Mouse (Mus musculus) heart, embryonic 14.5 days (tissue): ENCODE data around the gene Cep57. TPM values are rescaled to one million over a fixed set of nuclear protein-coding genes. Genes with fewer than 3 reads are reported as not detected.

Experiments used
- ATAC-seq: fragments of 200-750 bp; cut with Nextera tagmentation; 2 replicates; pipeline ENCODE4 v1.8.0; 2017; ENCODE audit warnings: low read depth, moderate TSS enrichment; ENCODE audit not compliant: insufficient number of reproducible peaks, insufficient read depth, low FRiP score
- H3K27ac ChIP-seq, 2 experiments: fragments of 200-500 bp in 1 of 2; fragments of 300-500 bp in 1 of 2; sonication (generic) in 1 of 2; replicated peaks in 1 of 2; 2 replicates each; pipeline ENCODE4 v1.5.1; 2012 to 2014; ENCODE audit warnings: low read depth in 2 of 2, low read length in 2 of 2, control low read depth in 1 of 2, mild to moderate bottlenecking in 1 of 2, mixed read lengths in 1 of 2; ENCODE audit not compliant: control insufficient read depth in 1 of 2, insufficient read depth in 1 of 2
- H3K27me3 ChIP-seq: fragments of 300-500 bp; sonication (generic); 2 replicates; pipeline ENCODE4 v1.6.1; 2014; ENCODE audit warnings: mild to moderate bottlenecking, low read length, control low read depth; ENCODE audit not compliant: control insufficient read depth, insufficient read depth
- H3K36me3 ChIP-seq: fragments of 300-500 bp; sonication (generic); 2 replicates; pipeline ENCODE4 v1.6.1; 2014; ENCODE audit warnings: mild to moderate bottlenecking, control low read depth, low read length, mixed read lengths; ENCODE audit not compliant: control insufficient read depth, insufficient read depth
- H3K4me1 ChIP-seq, 2 experiments: fragments of 200-500 bp in 1 of 2; fragments of 300-500 bp in 1 of 2; sonication (generic) in 1 of 2; 2 replicates each; pipeline ENCODE4 v1.6.1; 2012 to 2014; ENCODE audit warnings: low read length in 2 of 2, control low read depth in 1 of 2, mixed read lengths in 1 of 2; ENCODE audit not compliant: control insufficient read depth in 2 of 2, insufficient read depth in 2 of 2
- H3K4me2 ChIP-seq: fragments of 300-500 bp; sonication (generic); 2 replicates; pipeline ENCODE4 v1.6.1; 2014; ENCODE audit warnings: mild to moderate bottlenecking, low read length
- H3K4me3 ChIP-seq, 2 experiments: fragments of 200-500 bp in 1 of 2; fragments of 300-500 bp in 1 of 2; sonication (generic) in 1 of 2; 2 replicates each; pipeline ENCODE4 v1.5.1; 2012 to 2014; ENCODE audit warnings: low read length in 2 of 2, mild to moderate bottlenecking in 2 of 2, control low read depth in 1 of 2, low read depth in 1 of 2, moderate library complexity in 1 of 2; ENCODE audit not compliant: control insufficient read depth in 1 of 2, insufficient read depth in 1 of 2
- H3K9ac ChIP-seq: fragments of 300-500 bp; sonication (generic); 2 replicates; pipeline ENCODE4 v1.6.1; 2014; ENCODE audit warnings: mild to moderate bottlenecking, low read length
- H3K9me3 ChIP-seq: fragments of 300-500 bp; sonication (generic); 2 replicates; pipeline ENCODE4 v1.6.1; 2016; ENCODE audit warnings: low read length, control low read depth; ENCODE audit not compliant: control insufficient read depth
- WGBS: fragments of 180-500 bp; shearing (Covaris S2); extraction: QIAGEN DNeasy Blood & Tissue Kit; methylation state at CpG from one replicate; pipeline ENCODE4 v1.1.7; 2014; 5-methylcytosine and 5-hydroxymethylcytosine counted together
- polyA plus RNA-seq: library from polyadenylated mRNA; unstranded; fragments of >200 nt; fragmentation: Nextera tagmentation; extraction: Ambion mirVana; gene quantifications from 2 replicates; pipeline ENCODE4 v1.2.1, GENCODE M21; 2014

Cep57 gene
- polyA plus RNA-seq, 1 experiment from 2014 or later: 42.0 TPM

- Histone ChIP-seq H3K4me1 (no peaks in the 10 kb centered on the region; a peak in 1 of 4 replicates), H3K27ac (no peak overlapping the region), H3K4me2 (no peak overlapping the region), H3K4me3 (no peak overlapping the region), H3K9ac (no peak overlapping the region), H3K9me3 (no peaks in the 10 kb centered on the region), H3K27me3 (no peaks in the 10 kb centered on the region), H3K36me3 (peaks cover 28% of the 10 kb centered on the region)
- 72% methylated on average over 10 of the region's 10 CpGs for WGBS
- no peak for ATAC-seq
These were observed 21.9 kb upstream of the Cep57 start for GRCm38 (mm10) chr9:13848481-13849480.

- no peaks in the 10 kb centered on the region; a peak in 1 of 4 replicates for H3K4me1 ChIP-seq
- H3K27me3 ChIP-seq: no peaks in the 10 kb centered on the region
- no peak overlapping the region for H3K9ac ChIP-seq
- no peaks in the 10 kb centered on the region for H3K9me3 ChIP-seq
- no peak overlapping the region for H3K4me2 ChIP-seq
- 83% methylated on average over 3 of the region's 3 CpGs for WGBS
- H3K36me3 ChIP-seq: peaks cover 39% of the 10 kb centered on the region
- no peak overlapping the region for H3K27ac ChIP-seq
- H3K4me3 ChIP-seq: no peak overlapping the region
- ATAC-seq: no peak
These were observed 20.7 kb upstream of the Cep57 start for GRCm38 (mm10) chr9:13847591-13847990.

GRCm38 (mm10) chr9:13836726-13837125, 9.8 kb upstream of the Cep57 start:
- Histone ChIP-seq H3K9ac (no peak overlapping the region), H3K4me3 (no peak overlapping the region), H3K9me3 (no peaks in the 10 kb centered on the region), H3K36me3 (peaks cover 97% of the 10 kb centered on the region), H3K27ac (no peak overlapping the region), H3K4me1 (no peaks in the 10 kb centered on the region), H3K4me2 (no peak overlapping the region), H3K27me3 (no peaks in the 10 kb centered on the region)
- no peak for ATAC-seq
- WGBS: 37% methylated on average over 2 of the region's 2 CpGs

GRCm38 (mm10) chr9:13835256-13835655, 8.3 kb upstream of the Cep57 start:
- peaks cover 96% of the 10 kb centered on the region for H3K36me3 ChIP-seq
- no peaks in the 10 kb centered on the region for H3K9me3 ChIP-seq
- no peaks in the 10 kb centered on the region for H3K4me1 ChIP-seq
- H3K4me3 ChIP-seq: no peak overlapping the region
- no peak overlapping the region for H3K27ac ChIP-seq
- 72% methylated on average over 3 of the region's 3 CpGs for WGBS
- H3K27me3 ChIP-seq: no peaks in the 10 kb centered on the region
- no peak overlapping the region for H3K9ac ChIP-seq
- no peak for ATAC-seq
- H3K4me2 ChIP-seq: no peak overlapping the region

- Histone ChIP-seq H3K4me3 (peak overlapping the region; percentile 65 to 95), H3K36me3 (peaks cover 36% of the 10 kb centered on the region), H3K27me3 (no peaks in the 10 kb centered on the region), H3K4me2 (peak overlapping the region; percentile 82), H3K9me3 (no peaks in the 10 kb centered on the region), H3K4me1 (peaks cover 0 to 26% of the 10 kb centered on the region in 2 experiments; a peak in 2 of 4 replicates), H3K9ac (peak overlapping the region; percentile 94), H3K27ac (peak overlapping the region; percentile 91 to 97)
- peak; percentile 31 for ATAC-seq
- 1% methylated on average over 23 of the region's 23 CpGs for WGBS
These were observed 1.2 kb upstream of the Cep57 start for GRCm38 (mm10) chr9:13828087-13828441.

- H3K36me3 ChIP-seq: peaks cover 32% of the 10 kb centered on the region
- H3K27me3 ChIP-seq: no peaks in the 10 kb centered on the region
- peak within 1 kb of the TSS; percentile 91 to 97 for H3K27ac ChIP-seq
- no peaks in the 10 kb centered on the region for H3K9me3 ChIP-seq
- H3K4me1 ChIP-seq: peaks cover 0 to 26% of the 10 kb centered on the region in 2 experiments; a peak in 2 of 4 replicates
- H3K9ac ChIP-seq: peak within 1 kb of the TSS; percentile 94
- peak; percentile 94 for ATAC-seq
- H3K4me3 ChIP-seq: peak within 1 kb of the TSS; percentile 65 to 95
- H3K4me2 ChIP-seq: peak within 1 kb of the TSS; percentile 82
- under 1% methylated on average over 66 of the region's 67 CpGs for WGBS
These were observed 639 bp upstream of the Cep57 start, which contains the start of gene Fam76b for GRCm38 (mm10) chr9:13827406-13828086. Fam76b (plus strand) TSS chr9:13827716.

- Histone ChIP-seq H3K9me3 (no peaks in the 10 kb centered on the region), H3K9ac (peak overlapping the region; percentile 85), H3K4me2 (peak overlapping the region; percentile 74), H3K27me3 (no peaks in the 10 kb centered on the region), H3K36me3 (peaks cover 24% of the 10 kb centered on the region), H3K27ac (peak overlapping the region; percentile 91 to 97), H3K4me3 (peak overlapping the region; percentile 65 to 94), H3K4me1 (peaks cover 0 to 26% of the 10 kb centered on the region in 2 experiments; a peak in 2 of 4 replicates)
- ATAC-seq: 0 out of 2 replicates have a peak, but pooled peaks have one; percentile 1
- under 1% methylated on average over 31 of the region's 31 CpGs for WGBS
These were observed 509 bp downstream of the Cep57 start for GRCm38 (mm10) chr9:13826391-13826805.
